Mouse (Mus musculus): Measurements from ENCODE around the gene Rbfox3.

Gene Rbfox3

DNA sequence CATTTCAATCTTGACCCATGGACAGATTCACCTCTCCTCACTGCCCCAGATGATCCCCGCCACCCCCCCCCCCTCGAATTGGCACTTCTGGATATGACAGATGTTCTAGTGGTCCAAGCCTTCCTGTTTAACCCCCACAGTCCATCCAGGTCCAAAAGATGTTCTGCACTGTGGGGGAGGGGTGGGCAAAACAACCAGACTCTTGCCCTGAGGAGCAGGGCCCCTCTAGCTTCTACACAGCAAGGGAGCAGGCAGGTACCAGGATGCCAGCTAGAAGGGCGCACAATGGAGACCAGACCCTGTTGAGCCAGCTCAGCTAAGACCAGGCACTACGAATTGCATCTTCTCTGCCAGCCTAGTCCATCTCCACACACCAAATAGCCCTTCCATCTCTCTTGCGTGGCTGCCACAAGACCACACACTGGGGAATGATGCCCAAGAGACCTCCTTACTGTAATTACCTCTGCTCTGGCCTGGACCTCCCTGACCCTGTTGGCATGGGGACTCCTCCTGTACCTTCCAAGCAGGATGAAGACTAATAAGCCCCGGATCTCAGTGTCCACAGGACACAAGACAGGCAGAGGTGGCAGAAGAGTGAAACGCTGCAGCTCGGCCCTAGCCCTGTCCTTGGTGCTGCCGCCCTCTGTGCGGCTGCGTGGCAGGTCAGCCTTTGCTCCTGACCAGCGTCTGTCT is 5.1 kb downstream of the Rbfox3 start:
- DNase-seq (ENCODE audit: low read depth), result no peak

DNA sequence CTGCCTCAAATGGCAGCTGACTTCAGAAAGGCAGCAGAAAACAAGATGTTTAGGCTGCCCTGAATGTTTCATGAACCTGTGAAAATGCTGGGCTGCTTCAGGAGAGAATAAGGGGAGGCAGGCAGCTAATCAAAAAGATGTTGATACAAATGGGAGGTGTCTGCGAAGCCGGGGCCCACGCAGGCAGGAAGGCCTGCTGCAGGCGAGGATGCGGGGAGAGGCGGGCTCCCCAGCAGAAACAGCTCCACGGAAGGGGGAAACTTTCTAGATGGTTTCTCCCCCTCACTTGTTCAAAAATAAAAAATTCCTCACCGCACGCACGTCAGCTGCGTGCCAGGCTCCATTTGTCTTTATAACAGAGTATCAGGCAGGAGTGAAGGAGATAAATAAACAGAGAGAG is 5.7 kb downstream of the Rbfox3 start:
- DNase-seq (ENCODE audit: low read depth), result no peak

DNA sequence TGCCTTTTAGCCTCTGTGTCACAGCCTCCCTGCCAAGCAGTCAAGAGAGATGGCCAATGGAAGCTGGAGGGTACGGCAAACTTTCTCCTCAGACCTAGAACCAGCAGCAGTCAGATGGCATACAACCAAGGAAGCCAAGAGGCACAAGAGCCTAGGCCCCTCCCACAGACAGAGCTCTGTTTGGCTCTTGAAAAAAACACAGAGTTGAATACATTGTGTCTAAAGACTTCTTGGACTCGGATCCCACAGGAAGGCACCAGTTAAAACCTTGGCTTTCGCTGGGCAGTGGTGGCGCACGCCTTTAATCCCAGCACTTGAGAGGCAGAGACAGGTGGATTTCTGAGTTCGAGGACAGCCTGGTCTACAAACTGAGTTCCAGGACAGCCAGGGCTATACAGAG is 7.1 kb downstream of the Rbfox3 start:
- DNase-seq (ENCODE audit: low read depth), result no peak

- DNase-seq (ENCODE audit: low read depth), result no peak
These were observed 11.4 kb downstream of the Rbfox3 start for GRCm38 (mm10) chr11:118899771-118900545.

GRCm38 (mm10) chr11:118898643-118899042 is 12.8 kb downstream of the Rbfox3 start:
- DNase-seq (ENCODE audit: low read depth), result no peak

DNA sequence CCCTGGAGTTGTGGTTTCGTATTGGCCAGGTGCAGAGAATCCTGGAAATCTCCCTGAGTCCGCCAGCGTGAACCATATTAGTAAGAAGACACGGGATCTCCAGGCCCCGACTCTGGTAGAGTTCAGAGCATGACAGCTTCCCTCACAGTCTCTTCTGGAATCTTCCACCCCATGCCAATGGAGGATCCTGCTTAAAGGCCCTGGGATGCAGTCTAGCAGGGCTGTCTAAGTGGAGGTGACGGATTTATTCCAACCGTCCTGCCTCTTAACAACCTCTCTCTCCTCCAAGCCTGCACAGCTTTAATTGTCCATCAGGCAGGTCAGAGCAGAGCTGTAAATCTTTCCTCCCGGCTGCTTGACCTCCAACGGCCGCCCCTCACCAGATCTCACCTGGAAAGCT is 13.2 kb downstream of the Rbfox3 start:
- no peak for DNase-seq (ENCODE audit: low read depth)

GRCm38 (mm10) chr11:118897114-118897841 is 14.1 kb downstream of the Rbfox3 start:
- no peak for DNase-seq (ENCODE audit: low read depth)

- DNase-seq (ENCODE audit: low read depth), result no peak
These were observed 15.2 kb downstream of the Rbfox3 start for GRCm38 (mm10) chr11:118896032-118896675.

GRCm38 (mm10) chr11:118894835-118895234 is 16.6 kb downstream of the Rbfox3 start:
- DNase-seq (ENCODE audit: low read depth), result no peak

GRCm38 (mm10) chr11:118894196-118894595 is 17.2 kb downstream of the Rbfox3 start:
- DNase-seq (ENCODE audit: low read depth), result no peak

- DNase-seq (ENCODE audit: low read depth), result no peak
These were observed 18.5 kb downstream of the Rbfox3 start for GRCm38 (mm10) chr11:118892876-118893275.

GRCm38 (mm10) chr11:118891516-118891915 is 19.9 kb downstream of the Rbfox3 start:
- no peak for DNase-seq (ENCODE audit: low read depth)

- DNase-seq (ENCODE audit: low read depth), result no peak
These were observed 20.4 kb downstream of the Rbfox3 start for GRCm38 (mm10) chr11:118890992-118891398.

DNA sequence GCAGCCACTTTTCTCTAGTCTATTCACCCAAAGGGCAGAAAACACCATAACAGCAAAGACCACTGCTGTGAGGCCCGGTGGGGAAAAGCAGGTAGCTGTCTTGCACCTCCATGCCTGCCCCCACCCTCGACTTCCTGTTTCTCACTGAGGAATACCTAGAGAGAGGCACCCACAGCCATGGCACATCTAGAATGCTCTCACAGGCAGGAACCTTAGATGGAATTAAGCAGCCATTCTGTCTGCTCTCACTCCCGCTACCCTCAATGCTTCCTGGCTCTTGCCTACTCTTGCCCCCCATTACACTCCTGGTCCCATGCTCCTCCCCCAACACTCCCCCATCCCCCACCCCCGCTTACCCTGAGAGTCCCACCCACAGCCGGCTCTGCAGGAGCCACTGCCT is 20.9 kb downstream of the Rbfox3 start:
- DNase-seq (ENCODE audit: low read depth), result no peak

- no peak for DNase-seq (ENCODE audit: low read depth)
These were observed 21.9 kb downstream of the Rbfox3 start for GRCm38 (mm10) chr11:118889500-118889899.

GRCm38 (mm10) chr11:118888426-118888825 is 23.0 kb downstream of the Rbfox3 start:
- DNase-seq (ENCODE audit: low read depth), result no peak

GRCm38 (mm10) chr11:118887206-118887605 is 24.2 kb downstream of the Rbfox3 start:
- no peak for DNase-seq (ENCODE audit: low read depth)

- DNase-seq (ENCODE audit: low read depth), result no peak
These were observed 25.0 kb downstream of the Rbfox3 start for GRCm38 (mm10) chr11:118886269-118886965.

GRCm38 (mm10) chr11:118885604-118886003 is 25.8 kb downstream of the Rbfox3 start:
- no peak for DNase-seq (ENCODE audit: low read depth)

DNA sequence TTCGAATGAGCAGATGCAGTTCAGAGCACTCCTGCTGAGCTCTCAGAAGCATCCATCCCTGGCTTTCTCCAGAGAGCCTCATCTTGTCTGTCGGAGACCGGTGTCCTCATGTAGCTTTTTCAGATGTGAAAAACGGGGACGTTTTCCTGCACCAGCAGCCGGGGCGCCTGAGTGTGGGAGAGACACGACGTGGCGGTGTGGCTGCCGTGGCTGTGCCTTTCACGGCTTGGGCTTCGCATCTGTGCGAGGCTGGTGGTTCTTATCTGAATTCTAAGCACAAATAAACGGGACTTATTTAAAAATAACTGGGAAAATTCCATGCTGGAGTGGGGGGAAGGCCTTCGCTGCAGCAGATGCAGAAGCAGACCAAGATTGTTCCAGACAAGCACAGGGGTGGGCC is 26.3 kb downstream of the Rbfox3 start:
- no peak for DNase-seq (ENCODE audit: low read depth)

- no peak for DNase-seq (ENCODE audit: low read depth)
These were observed 28.3 kb downstream of the Rbfox3 start for GRCm38 (mm10) chr11:118883143-118883542.

Measured in c-Kit-positive CD71-positive TER-119-negative erythroid progenitor cells, embryonic 14.5 days (primary cell).